Mouse (Mus musculus): ENCODE measurements around the gene Egr4.

DNA sequence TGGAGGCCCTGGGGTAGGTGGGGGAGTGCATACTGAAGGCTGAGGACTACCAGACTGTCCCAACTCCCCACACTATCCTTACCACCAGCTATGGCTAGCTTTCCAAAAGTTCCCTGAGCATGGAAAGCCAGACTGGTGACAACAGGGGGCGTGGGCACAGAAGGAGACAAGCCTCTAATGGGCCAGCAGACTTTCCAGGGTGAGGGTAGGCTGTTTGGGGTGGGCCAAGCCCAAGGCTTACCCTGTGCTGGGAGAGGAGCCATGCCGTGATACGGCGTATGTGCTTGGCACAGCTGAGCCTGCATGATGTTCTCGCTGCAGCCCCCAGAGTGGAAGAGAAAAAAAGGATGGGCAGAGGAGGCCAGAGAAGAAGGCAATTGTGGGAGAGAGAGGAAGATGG is 33.4 kb downstream of the Egr4 start:
- TF ChIP-seq POLR2A (IDR thresholded peaks at IDR 0.05; ENCODE audit: borderline replicate concordance, extremely low read depth, low read depth, low read length), result no peak
- no peak for TF ChIP-seq CTCF (IDR thresholded peaks at IDR 0.05; ENCODE audit: insufficient read depth, low read length)

Measured in lung, adult 2 months (tissue).